7 mouse cellular contexts compared by ENCODE assay signal in the genomic region with DNA sequence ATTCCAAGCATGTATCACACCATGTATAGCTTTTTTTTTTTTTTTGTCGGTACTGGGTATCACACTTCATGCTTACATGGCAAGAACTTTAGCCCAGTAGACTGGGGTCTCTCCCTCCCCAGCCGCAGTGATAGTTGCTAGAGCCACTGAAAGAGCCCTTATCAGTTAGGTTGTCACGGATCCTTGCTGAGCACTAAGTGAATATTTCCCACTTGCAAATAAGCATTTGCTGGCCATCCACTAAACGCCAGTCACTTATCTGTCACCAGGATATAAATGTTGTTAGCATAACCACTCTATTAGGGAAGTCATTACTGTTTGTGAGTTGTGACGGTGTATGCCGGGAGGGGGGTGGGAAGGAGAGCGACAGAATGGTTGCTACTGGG. TPM values are rescaled to one million over a fixed set of nuclear protein-coding genes. Genes with fewer than 3 reads are reported as not detected.
DNase-seq lines count a peak whose midpoint lies in the region; ATAC-seq and TF ChIP-seq lines count a peak whose summit lies in the region.

No protein-coding gene starts in this region.

- H3K4me1 ChIP-seq in thymus, adult 2 months (replicated peaks; ENCODE audit: control insufficient read depth, insufficient read depth, low read length), result peaks cover 9% of the 10 kb centered on the region
- peaks cover 17% of the 10 kb centered on the region for H3K4me1 ChIP-seq in forebrain, embryonic 10.5 days
- peaks cover 14% of the 10 kb centered on the region for H3K4me1 ChIP-seq in midbrain, embryonic 16.5 days (ENCODE audit: control insufficient read depth, insufficient read depth, low read length)

- H3K9me3 ChIP-seq in forebrain, embryonic 10.5 days, result no peaks in the 10 kb centered on the region
- no peaks in the 10 kb centered on the region for H3K9me3 ChIP-seq in midbrain, embryonic 16.5 days (replicated peaks; ENCODE audit: control insufficient read depth, low read length, poor library complexity, severe bottlenecking)

- peaks cover 3% of the 10 kb centered on the region for H3K36me3 ChIP-seq in thymus, adult 2 months (ENCODE audit: control insufficient read depth, insufficient read depth, low read length)
- peaks cover 32% of the 10 kb centered on the region for H3K36me3 ChIP-seq in forebrain, embryonic 10.5 days (replicated peaks)
- peaks cover 3% of the 10 kb centered on the region; the same call in 1 of the 2 replicates for H3K36me3 ChIP-seq in midbrain, embryonic 16.5 days (ENCODE audit: control insufficient read depth, insufficient read depth, low read length)

- H3K9ac ChIP-seq in midbrain, embryonic 16.5 days (ENCODE audit: low read depth, low read length), result peak overlapping the region; percentile 91; the same call in 1 of the 2 replicates

- no peaks in the 10 kb centered on the region for H3K27me3 ChIP-seq in thymus, adult 2 months (ENCODE audit: control insufficient read depth, insufficient read depth, low read length)
- peaks cover 14% of the 10 kb centered on the region for H3K27me3 ChIP-seq in forebrain, embryonic 10.5 days (ENCODE audit: poor library complexity, severe bottlenecking)
- H3K27me3 ChIP-seq in midbrain, embryonic 16.5 days (ENCODE audit: control insufficient read depth, insufficient read depth, low read depth, low read length), result peaks cover 6% of the 10 kb centered on the region; the same call in 1 of the 2 replicates

- H3K27ac ChIP-seq in thymus, adult 2 months (ENCODE audit: control insufficient read depth, insufficient read depth, low read length), result no peak overlapping the region
- H3K27ac ChIP-seq in forebrain, embryonic 10.5 days, result peak overlapping the region; percentile 94
- peak overlapping the region; percentile 77 for H3K27ac ChIP-seq in midbrain, embryonic 16.5 days (ENCODE audit: low read length)

- H3K4me3 ChIP-seq in thymus, adult 2 months (ENCODE audit: control insufficient read depth, insufficient read depth, low read length), result peak overlapping the region; percentile 81
- H3K4me3 ChIP-seq in forebrain, embryonic 10.5 days, result peak overlapping the region; percentile 92
- H3K4me3 ChIP-seq in midbrain, embryonic 16.5 days (ENCODE audit: low read depth, low read length), result peak overlapping the region; percentile 93

- no peak; the same call in 1 of the 2 replicates for ATAC-seq in midbrain, embryonic 16.5 days

- 8% methylated on average over 7 of the region's 7 CpGs for WGBS in thymus, adult 2 months
- WGBS in forebrain, embryonic 10.5 days, result 11% methylated on average over 7 of the region's 7 CpGs
- WGBS in midbrain, embryonic 16.5 days, result 7% methylated on average over 7 of the region's 7 CpGs

- DNase-seq in thymus, adult 2 months, result no peak
- DNase-seq in thymus, postnatal 0 days (ENCODE audit: low spot score), result no peak
- DNase-seq in forebrain, embryonic 10.5 days (ENCODE audit: extremely low spot score, low spot score), result no peak
- DNase-seq in kidney, postnatal 10 days, result peak; percentile 15
- DNase-seq in ovary, postnatal 10 days (ENCODE audit: low spot score), result no peak
- DNase-seq in yolk sac, embryonic 10.5 days (ENCODE audit: low spot score), result no peak

- TF ChIP-seq POLR2A in thymus, adult 2 months (IDR thresholded peaks at IDR 0.05; ENCODE audit: control insufficient read depth, extremely low read depth, insufficient read depth, low read length, poor library complexity), result no peak

- no peak for TF ChIP-seq CTCF in thymus, adult 2 months (IDR thresholded peaks at IDR 0.05; ENCODE audit: borderline replicate concordance, control insufficient read depth, extremely low read depth, insufficient read depth, low read length, poor library complexity)

- peak overlapping the region; percentile 71 for H3K4me2 ChIP-seq in midbrain, embryonic 16.5 days (ENCODE audit: low read length)

RNA-seq across cellular contexts. Expression of gene Strap, which starts 0.4 kb away (rescaled TPM):
- polyA plus RNA-seq in thymus, adult 2 months (2012; rRNA removed), result 39.9 and 55.7 TPM in 2 replicates
- 145 and 147 TPM in 2 replicates for polyA plus RNA-seq in thymus, postnatal 0 days (2015; fragmentation: Nextera tagmentation; extraction: Ambion mirVana)
- 240 and 241 TPM in 2 replicates for polyA plus RNA-seq in forebrain, embryonic 10.5 days (2016; fragmentation: Nextera tagmentation; extraction: Ambion mirVana)
- polyA plus RNA-seq in midbrain, embryonic 16.5 days (2015; fragmentation: Nextera tagmentation; extraction: Ambion mirVana), result 161 and 170 TPM in 2 replicates

RNA-seq across cellular contexts. Expression of gene Dera, which starts 19.9 kb away (rescaled TPM):
- 27.7 and 28.0 TPM in 2 replicates for polyA plus RNA-seq in thymus, adult 2 months (2012; rRNA removed)
- polyA plus RNA-seq in thymus, postnatal 0 days (2015; fragmentation: Nextera tagmentation; extraction: Ambion mirVana), result 120 and 126 TPM in 2 replicates
- polyA plus RNA-seq in forebrain, embryonic 10.5 days (2016; fragmentation: Nextera tagmentation; extraction: Ambion mirVana), result 67.2 and 69.5 TPM in 2 replicates
- polyA plus RNA-seq in midbrain, embryonic 16.5 days (2015; fragmentation: Nextera tagmentation; extraction: Ambion mirVana), result 10.6 and 12.8 TPM in 2 replicates
